Mouse (Mus musculus) spleen, postnatal 0 days (tissue): ENCODE data around the gene Gid8. TPM values are rescaled to one million over a fixed set of nuclear protein-coding genes. Genes with fewer than 3 reads are reported as not detected.

ENCODE experiments used
- polyA plus RNA-seq: library from polyadenylated mRNA; unstranded; fragments of >200 nt; fragmentation: Nextera tagmentation; extraction: Ambion mirVana; gene quantifications from 2 replicates; pipeline ENCODE4 v1.2.1, GENCODE M21; 2015

The Gid8 gene
- 124 and 144 TPM in 2 replicates for polyA plus RNA-seq

GRCm38 (mm10) chr2:180709923-180710272, at the start of gene Gid8, which contains the start of gene Dido1:
TSS of gene Gid8 (plus strand) at chr2:180710117.
TSS of gene Dido1 (minus strand) at chr2:180709999.

DNA sequence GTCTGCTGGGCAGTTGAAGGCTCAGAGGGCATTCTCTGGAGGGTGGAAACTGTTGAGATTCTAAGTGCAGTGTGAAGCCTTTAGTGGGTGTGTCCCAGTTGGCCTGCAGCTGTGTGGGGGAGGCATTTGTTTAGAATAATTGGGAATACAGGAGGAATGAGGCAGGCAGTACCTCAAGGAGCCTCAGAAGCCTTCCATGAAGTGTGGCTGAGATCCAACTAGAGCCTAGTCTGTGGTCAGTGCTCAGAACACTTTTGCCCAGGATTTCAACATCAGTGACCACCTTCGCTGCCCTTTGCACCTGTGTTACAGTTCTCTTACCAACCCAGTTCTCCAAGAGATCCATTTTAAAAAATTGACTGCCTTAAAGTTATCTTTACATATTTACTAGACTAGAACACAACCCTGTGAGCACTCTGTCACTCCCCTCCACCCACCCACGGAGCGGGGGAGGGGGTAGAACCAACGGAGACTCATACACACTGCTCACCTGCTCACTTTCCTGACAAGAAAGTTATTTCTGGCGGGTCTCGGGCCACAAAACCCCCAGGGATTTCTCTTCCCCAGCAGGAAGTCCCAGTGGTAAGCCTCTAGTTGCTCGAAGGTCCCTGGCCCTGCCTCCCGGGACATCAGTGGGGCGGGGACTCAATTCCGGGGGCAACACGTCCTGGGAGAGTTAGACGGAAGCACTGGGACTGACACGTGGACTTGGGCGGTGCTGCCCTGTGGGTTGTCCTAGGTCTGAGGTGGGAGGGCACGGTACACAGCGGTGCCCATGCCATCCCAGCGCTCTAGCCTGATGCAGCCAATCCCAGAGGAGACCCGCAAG, 14.9 kb downstream of the Gid8 start, which contains the start of gene Slc17a9:
TSS of gene Slc17a9 (plus strand) at position 679 of the 829 bp plus-strand sequence.

Other genes with a start within 250 kb of the Gid8 start
- 0.04 and 0.05 TPM in 2 replicates for gene Ntsr1, start 210.1 kb upstream of the Gid8 start, polyA plus RNA-seq
- gene Mrgbp, start 128.8 kb upstream of the Gid8 start, polyA plus RNA-seq: 15.8 and 16.5 TPM in 2 replicates
- gene Ogfr, start 120.9 kb upstream of the Gid8 start, polyA plus RNA-seq: 29.7 and 35.4 TPM in 2 replicates
- gene Col9a3, start 112.3 kb upstream of the Gid8 start, polyA plus RNA-seq: 0.74 and 0.79 TPM in 2 replicates
- 0.06 TPM in 1 of 2 replicates, not detected in the other for gene Tcfl5, start 67.4 kb upstream of the Gid8 start, polyA plus RNA-seq
- gene Dido1, start 118 bp upstream of the Gid8 start, polyA plus RNA-seq: 16.0 and 16.7 TPM in 2 replicates
- 5.3 and 5.4 TPM in 2 replicates for gene Slc17a9, start 15.1 kb downstream of the Gid8 start, polyA plus RNA-seq
- gene Bhlhe23, start 66.8 kb downstream of the Gid8 start, polyA plus RNA-seq: not detected in 2 replicates
- gene Ythdf1, start 210.8 kb downstream of the Gid8 start, polyA plus RNA-seq: 29.7 and 31.2 TPM in 2 replicates
- gene Birc7, start 218.9 kb downstream of the Gid8 start, polyA plus RNA-seq: 0.07 TPM in 1 of 2 replicates, not detected in the other
- gene Nkain4, start 244.6 kb downstream of the Gid8 start, polyA plus RNA-seq: 12.8 and 21.1 TPM in 2 replicates